Mouse (Mus musculus) urinary bladder, adult 2 months (tissue): ENCODE results near the gene Adgrg5. TPM values are rescaled to one million over a fixed set of nuclear protein-coding genes. Genes with fewer than 3 reads are reported as not detected.

Experiments
- DNase-seq: peaks from one replicate; pipeline ENCODE4 v3.0.0; 2022; ENCODE audit warnings: low spot score
- polyA plus RNA-seq: library from polyadenylated mRNA; depleted of rRNA; stranded (reverse); fragments of >200 nt; gene quantifications from 2 replicates; pipeline ENCODE4 v1.2.3, GENCODE M21; 2012; rRNA removed

Adgrg5 gene
- polyA plus RNA-seq, 1 experiment = 1.4 TPM

- DNase-seq = no peak
These were observed 69.0 kb downstream of the Adgrg5 start for GRCm38 (mm10) chr8:94992534-94992933.

Other genes with a start within 250 kb of the Adgrg5 start
- gene Pllp, start 227.4 kb upstream of the Adgrg5 start, polyA plus RNA-seq = 82.4 and 99.3 TPM in 2 replicates
- 1.6 and 2.3 TPM in 2 replicates for gene Ccl22, start 178.1 kb upstream of the Adgrg5 start, polyA plus RNA-seq
- 20.6 and 27.3 TPM in 2 replicates for gene Cx3cl1, start 151.7 kb upstream of the Adgrg5 start, polyA plus RNA-seq
- 2.3 and 4.0 TPM in 2 replicates for gene Ccl17, start 113.2 kb upstream of the Adgrg5 start, polyA plus RNA-seq
- 62.3 and 72.1 TPM in 2 replicates for gene Coq9, start 85.4 kb upstream of the Adgrg5 start, polyA plus RNA-seq
- 22.0 and 27.7 TPM in 2 replicates for gene Ciapin1, start 85.3 kb upstream of the Adgrg5 start, polyA plus RNA-seq
- 89.5 and 99.2 TPM in 2 replicates for gene Polr2c, start 66.2 kb upstream of the Adgrg5 start, polyA plus RNA-seq
- gene Dok4, start 47.4 kb upstream of the Adgrg5 start, polyA plus RNA-seq = 12.4 and 13.6 TPM in 2 replicates
- 36.5 and 36.8 TPM in 2 replicates for gene Ccdc102a, start 5.6 kb upstream of the Adgrg5 start, polyA plus RNA-seq
- gene Adgrg1, start 51.1 kb downstream of the Adgrg5 start, polyA plus RNA-seq = 47.4 and 52.8 TPM in 2 replicates
- gene Adgrg3, start 94.0 kb downstream of the Adgrg5 start, polyA plus RNA-seq = 4.9 and 6.3 TPM in 2 replicates
- gene Drc7, start 131.4 kb downstream of the Adgrg5 start, polyA plus RNA-seq = 0.04 TPM in 1 of 2 replicates, not detected in the other
- gene Katnb1, start 157.5 kb downstream of the Adgrg5 start, polyA plus RNA-seq = 12.7 and 13.5 TPM in 2 replicates